9 mouse cellular contexts compared by ENCODE assay signal in genomic region chr2:152821023-152821422, GRCm38 (mm10). TPM values are rescaled to one million over a fixed set of nuclear protein-coding genes. Genes with fewer than 3 reads are reported as not detected.
DNase-seq lines count a peak whose midpoint lies in the region; ATAC-seq lines count a peak whose summit lies in the region.
"Had no signal": no experiment of that assay in that cellular context is flagged by ENCODE, and none has a peak within 500 bp of the region (broad histone marks: within the 10 kb centered on the region; RNA-seq: fewer than 3 reads in every experiment).

No protein-coding gene starts in this region.

- no peaks in the 10 kb centered on the region for H3K9me3 ChIP-seq in heart, embryonic 13.5 days
- peaks cover 6% of the 10 kb centered on the region; the same call in 1 of the 2 replicates for H3K9me3 ChIP-seq in kidney, embryonic 16.5 days (ENCODE audit: low read length)

- H3K79me2 ChIP-seq in macrophage (ENCODE audit: inconsistent target), result peaks cover 100% of the 10 kb centered on the region

- peak overlapping the region; percentile 40 for H3K9ac ChIP-seq in heart, embryonic 13.5 days
- H3K9ac ChIP-seq in kidney, embryonic 16.5 days (replicated peaks; ENCODE audit: low read length), result no peak overlapping the region

- peaks cover 19% of the 10 kb centered on the region for H3K36me3 ChIP-seq in heart, embryonic 13.5 days
- H3K36me3 ChIP-seq in kidney, embryonic 16.5 days (ENCODE audit: insufficient read depth, low read length), result peaks cover 14% of the 10 kb centered on the region
- H3K36me3 ChIP-seq in macrophage (ENCODE audit: inconsistent target), result peaks cover 15% of the 10 kb centered on the region; the same call in 1 of the 2 replicates

- H3K4me1 ChIP-seq in heart, embryonic 13.5 days, result peaks cover 94% of the 10 kb centered on the region
- peaks cover 86% of the 10 kb centered on the region for H3K4me1 ChIP-seq in kidney, embryonic 16.5 days (ENCODE audit: insufficient read depth, low read length)

- H3K4me2 ChIP-seq in heart, embryonic 13.5 days, result peak overlapping the region; percentile 51
- H3K4me2 ChIP-seq in kidney, embryonic 16.5 days (replicated peaks; ENCODE audit: low read depth, low read length), result peak overlapping the region; percentile 14; the same call in 1 of the 2 replicates

- 34% methylated on average over 5 of the region's 5 CpGs for WGBS in heart, embryonic 13.5 days
- 43% methylated on average over 5 of the region's 5 CpGs for WGBS in kidney, embryonic 16.5 days
- 77% methylated on average over 5 of the region's 5 CpGs for WGBS in macrophage (ENCODE audit: missing documents)

- H3K4me3 ChIP-seq in heart, embryonic 13.5 days, result peak overlapping the region; percentile 0
- H3K4me3 ChIP-seq in kidney, embryonic 16.5 days (ENCODE audit: low read length), result no peak overlapping the region
- H3K4me3 ChIP-seq in macrophage (ENCODE audit: inconsistent target), result no peak overlapping the region
- H3K4me3 ChIP-seq: erythroblast, embryonic 14.5 days had no signal

- DNase-seq in adrenal gland, adult (ENCODE audit: inconsistent age in 2 of 2, low spot score in 1 of 2), result peak; percentile 43 to 69
- no peak for DNase-seq in adrenal gland, adult 18-20 months (ENCODE audit: low spot score in 2 of 2)
- DNase-seq in R1 (ENCODE audit: low read depth, low spot score), result peak; percentile 84
- no peak for DNase-seq in urinary bladder, postnatal 10 days (ENCODE audit: low spot score)
- DNase-seq in spleen, adult 18-20 months, result no peak

- H3K27me3 ChIP-seq in heart, embryonic 13.5 days (replicated peaks), result no peaks in the 10 kb centered on the region
- no peaks in the 10 kb centered on the region for H3K27me3 ChIP-seq in kidney, embryonic 16.5 days (ENCODE audit: insufficient read depth, low read length)

- peak overlapping the region; percentile 86 for H3K27ac ChIP-seq in heart, embryonic 13.5 days (replicated peaks)
- peak overlapping the region; percentile 85 for H3K27ac ChIP-seq in kidney, embryonic 16.5 days (ENCODE audit: low read length)
- H3K27ac ChIP-seq in macrophage, result 0 out of 2 replicates have a peak overlapping the region, but pooled peaks have one; percentile 2

- ATAC-seq in heart, embryonic 13.5 days (ENCODE audit: extremely low read depth, insufficient number of reproducible peaks, low FRiP score, low TSS enrichment), result no peak
- peak; percentile 46; the same call in 1 of the 2 replicates for ATAC-seq in kidney, embryonic 16.5 days (ENCODE audit: low FRiP score, low TSS enrichment)

RNA-seq across cellular contexts. Expression of gene Bcl2l1, which starts 10.5 kb away (rescaled TPM):
- 10 to 100 TPM; 63.6 to 73.5 TPM for total RNA-seq in adrenal gland, adult 18-20 months (2021)
- 59.6 and 62.8 TPM in 2 replicates for polyA plus RNA-seq in heart, embryonic 13.5 days (2015; fragmentation: Nextera tagmentation; extraction: Ambion mirVana)
- polyA plus RNA-seq in kidney, embryonic 16.5 days (2015; fragmentation: Nextera tagmentation; extraction: Ambion mirVana), result 113 and 116 TPM in 2 replicates
- 100 to 1,000 TPM; 136 to 537 (median 201) TPM for total RNA-seq in macrophage (2018; cell fraction: chromatin; rRNA removed)
- total RNA-seq in macrophage (2018; cell fraction: cytosol; rRNA removed), result 100 to 1,000 TPM in 7 of 26 experiments, 10 to 100 TPM in 19; 72.0 to 192 (median 85.2) TPM
- total RNA-seq in macrophage (2018; cell fraction: nucleus; rRNA removed), result 100 to 1,000 TPM; 131 to 456 (median 217) TPM
- 38.6 to 159 TPM (median 48.4 TPM) in 3 replicates for polyA plus RNA-seq in macrophage (2018)

RNA-seq across cellular contexts. Expression of gene Tpx2, which starts 26.7 kb away (rescaled TPM):
- 1 to 10 TPM; 1.2 to 2.3 TPM for total RNA-seq in adrenal gland, adult 18-20 months (2021)
- 51.1 and 55.5 TPM in 2 replicates for polyA plus RNA-seq in heart, embryonic 13.5 days (2015; fragmentation: Nextera tagmentation; extraction: Ambion mirVana)
- polyA plus RNA-seq in kidney, embryonic 16.5 days (2015; fragmentation: Nextera tagmentation; extraction: Ambion mirVana), result 83.9 and 97.6 TPM in 2 replicates
- 10 to 100 TPM in 5 of 26 experiments, 1 to 10 TPM in 21; 2.1 to 18.9 (median 7.1) TPM for total RNA-seq in macrophage (2018; cell fraction: chromatin; rRNA removed)
- 10 to 100 TPM in 13 of 26 experiments, 1 to 10 TPM in 13; 4.3 to 30.1 (median 10.4) TPM for total RNA-seq in macrophage (2018; cell fraction: cytosol; rRNA removed)
- total RNA-seq in macrophage (2018; cell fraction: nucleus; rRNA removed), result 10 to 100 TPM in 12 of 26 experiments, 1 to 10 TPM in 14; 2.6 to 18.6 (median 9.8) TPM
- polyA plus RNA-seq in macrophage (2018), result 3.4 to 14.0 TPM (median 11.8 TPM) in 3 replicates

Comparison
In these comparisons a context has a peak if more than half of its experiments do, and no peak if none do; other contexts are left out.
1. DNase-seq: peak in adrenal gland, adult (2 of 2) and R1 (single experiment); none in adrenal gland, adult 18-20 months (0 of 2), urinary bladder, postnatal 10 days (single experiment) and spleen, adult 18-20 months (0 of 2).
2. H3K27ac ChIP-seq: peak in every context shown above with its lines; median percentile 86 in heart, embryonic 13.5 days; 85 in kidney, embryonic 16.5 days; 2 in macrophage.